Mouse (Mus musculus) gastrocnemius, adult 8-10 months (tissue): Measurements from ENCODE around the gene Cpe. TPM values are rescaled to one million over a fixed set of nuclear protein-coding genes. Genes with fewer than 3 reads are reported as not detected.

Experiments used
- DNase-seq, 2 experiments: peaks; one replicate each; pipeline ENCODE4 v3.0.0; 2022; ENCODE audit warnings: low spot score in 2 of 2
- total RNA-seq, 4 experiments: library from RNA; stranded (reverse); gene quantifications; 2 replicates each; pipeline ENCODE4 v1.2.4; 2022

Gene Cpe
- total RNA-seq, 4 experiments from 2014 or later = 236 to 331 (median 287) TPM

DNA sequence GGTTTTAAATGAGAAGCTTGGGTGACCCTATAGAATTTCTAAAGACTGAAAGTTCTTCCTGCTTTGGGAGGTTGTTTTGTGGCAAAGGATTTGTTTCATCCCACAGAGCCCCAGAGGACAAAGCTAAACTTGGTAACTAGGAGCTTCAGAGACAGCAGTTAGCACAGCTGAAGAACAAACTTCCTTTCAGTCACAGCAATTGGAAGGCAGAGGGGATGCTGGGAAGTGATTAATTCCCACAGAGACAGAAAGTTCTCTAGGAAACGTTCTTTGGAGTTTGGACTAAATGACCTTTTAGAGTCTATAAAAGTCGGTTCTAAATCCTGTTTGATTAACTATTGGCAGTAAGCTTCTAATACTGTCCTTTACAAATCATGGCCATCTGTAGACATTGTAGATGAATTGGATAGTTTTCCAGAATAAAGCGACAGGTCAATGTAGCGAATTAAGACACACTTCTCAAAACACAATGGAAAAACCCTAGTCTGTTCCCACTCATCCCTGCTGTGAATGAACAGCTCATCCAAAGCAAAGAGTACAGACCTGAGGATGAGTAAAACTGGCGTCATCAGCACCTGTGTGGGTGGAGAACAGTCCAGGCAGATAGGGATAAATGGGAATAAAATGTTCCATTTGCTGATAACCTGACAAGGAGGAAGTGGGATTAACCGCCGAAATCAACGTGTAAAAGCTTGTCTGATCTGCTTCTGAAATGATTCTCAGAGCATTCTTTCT lies 58.6 kb downstream of the Cpe start:
- DNase-seq = no peak

GRCm38 (mm10) chr8:64632169-64632568 lies 60.7 kb downstream of the Cpe start:
- no peak for DNase-seq

DNA sequence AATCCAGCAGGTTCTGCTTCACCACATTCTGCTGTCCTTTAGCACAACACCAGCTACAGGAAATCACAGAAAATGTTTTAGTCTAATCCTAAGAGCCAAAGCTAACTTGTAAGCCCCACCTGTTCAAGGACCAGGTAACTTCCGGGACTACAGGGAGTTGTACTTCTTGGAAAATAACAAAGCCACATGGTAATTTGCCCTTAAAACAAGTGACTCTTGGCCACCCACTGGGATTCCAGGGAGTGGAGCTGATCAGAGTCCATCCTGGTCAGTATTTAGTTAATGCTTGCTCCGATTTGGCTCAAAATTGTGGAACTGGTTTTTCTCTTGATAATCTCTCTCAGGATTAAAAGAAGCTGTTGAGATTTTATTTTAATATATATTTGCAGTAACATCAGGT lies 61.1 kb downstream of the Cpe start:
- no peak for DNase-seq

- no peak for DNase-seq
Measured at GRCm38 (mm10) chr8:64629034-64629760, 63.7 kb downstream of the Cpe start.

GRCm38 (mm10) chr8:64628039-64628438 lies 64.8 kb downstream of the Cpe start:
- no peak for DNase-seq

DNA sequence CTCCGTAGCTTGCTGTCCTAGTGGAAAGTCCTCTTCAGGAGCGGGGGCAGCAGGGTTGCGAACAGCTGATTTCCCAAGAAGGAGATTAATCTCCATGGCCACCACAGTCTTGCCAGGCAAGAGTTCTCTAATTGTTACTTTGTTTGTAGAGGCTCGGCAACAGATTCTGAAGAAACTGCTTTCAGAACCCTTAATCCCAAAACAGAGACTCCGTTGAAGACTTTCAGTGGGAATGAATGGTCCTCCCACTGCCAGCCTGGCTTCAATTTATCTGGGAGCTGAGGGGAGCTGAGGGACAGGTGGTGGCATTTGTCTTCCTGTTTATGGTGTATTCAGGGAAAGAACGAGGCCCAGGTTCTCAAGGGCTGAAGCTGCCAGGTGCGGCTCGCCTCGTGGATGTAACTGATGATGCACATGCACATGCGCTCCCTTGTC lies 68.2 kb downstream of the Cpe start:
- DNase-seq = no peak

- no peak for DNase-seq
Measured at GRCm38 (mm10) chr8:64620365-64621150, 72.3 kb downstream of the Cpe start.

DNA sequence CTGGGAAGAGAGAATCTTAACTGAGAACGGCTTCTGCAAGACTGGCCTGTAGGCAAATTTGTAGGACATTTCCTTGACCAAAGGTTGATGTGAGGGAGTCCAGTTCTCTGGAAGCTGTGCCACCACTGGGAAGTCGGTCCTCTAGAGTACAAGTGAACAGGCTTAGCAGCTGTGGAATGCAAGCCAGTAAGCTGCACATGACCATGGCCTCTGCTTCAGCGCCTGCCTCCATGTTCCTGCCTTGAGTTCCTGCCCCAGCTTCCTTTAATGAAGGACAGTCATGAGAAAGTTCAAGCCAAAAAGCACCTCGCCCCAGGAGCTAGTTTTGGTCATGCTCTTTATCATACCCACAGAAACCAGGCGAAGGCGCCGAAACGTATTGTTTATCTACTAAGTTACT lies 73.2 kb downstream of the Cpe start:
- DNase-seq = no peak

DNA sequence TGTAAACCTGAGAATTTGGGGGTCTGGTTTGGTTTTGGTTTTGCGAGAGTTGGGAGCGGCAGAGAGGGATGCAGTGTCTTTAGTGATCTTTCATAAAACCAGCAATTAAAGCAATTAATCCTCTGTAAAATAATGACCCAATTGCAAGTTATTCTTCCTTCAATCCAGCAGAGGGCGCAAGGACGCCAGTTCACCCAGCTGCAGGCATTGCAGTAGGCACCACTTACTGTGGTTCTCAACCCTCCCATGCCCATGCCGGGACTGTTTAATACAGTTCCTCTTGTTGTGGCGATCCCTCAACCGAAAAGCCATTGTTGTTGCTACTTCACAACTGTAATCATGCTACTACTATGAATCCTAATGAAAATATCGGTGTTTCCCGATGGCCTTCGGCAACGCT lies 74.2 kb downstream of the Cpe start:
- peak in 1 of 2 experiments; percentile 10 for DNase-seq

GRCm38 (mm10) chr8:64616566-64616965 lies 76.3 kb downstream of the Cpe start:
- DNase-seq = no peak

- DNase-seq = no peak
Measured at GRCm38 (mm10) chr8:64615459-64615858, 77.4 kb downstream of the Cpe start.

DNA sequence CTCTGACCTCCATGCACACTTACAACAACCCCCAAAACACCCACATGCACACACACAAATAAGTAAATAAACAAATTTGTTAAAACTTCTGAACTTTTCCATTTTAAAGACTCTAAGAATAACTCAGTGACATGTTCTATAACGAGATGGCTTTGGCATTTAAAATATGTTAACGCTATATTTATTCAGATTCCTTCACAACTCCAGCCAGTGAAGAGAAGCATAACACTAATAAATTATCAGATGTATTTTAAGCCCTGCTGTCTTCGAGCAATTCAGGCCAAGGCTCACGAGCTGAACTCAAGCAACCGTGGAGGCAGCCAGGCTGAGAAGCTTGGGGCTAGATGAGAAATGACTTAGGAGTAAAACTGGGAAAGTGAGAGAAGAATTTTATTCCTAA lies 79.2 kb downstream of the Cpe start:
- DNase-seq = no peak

DNA sequence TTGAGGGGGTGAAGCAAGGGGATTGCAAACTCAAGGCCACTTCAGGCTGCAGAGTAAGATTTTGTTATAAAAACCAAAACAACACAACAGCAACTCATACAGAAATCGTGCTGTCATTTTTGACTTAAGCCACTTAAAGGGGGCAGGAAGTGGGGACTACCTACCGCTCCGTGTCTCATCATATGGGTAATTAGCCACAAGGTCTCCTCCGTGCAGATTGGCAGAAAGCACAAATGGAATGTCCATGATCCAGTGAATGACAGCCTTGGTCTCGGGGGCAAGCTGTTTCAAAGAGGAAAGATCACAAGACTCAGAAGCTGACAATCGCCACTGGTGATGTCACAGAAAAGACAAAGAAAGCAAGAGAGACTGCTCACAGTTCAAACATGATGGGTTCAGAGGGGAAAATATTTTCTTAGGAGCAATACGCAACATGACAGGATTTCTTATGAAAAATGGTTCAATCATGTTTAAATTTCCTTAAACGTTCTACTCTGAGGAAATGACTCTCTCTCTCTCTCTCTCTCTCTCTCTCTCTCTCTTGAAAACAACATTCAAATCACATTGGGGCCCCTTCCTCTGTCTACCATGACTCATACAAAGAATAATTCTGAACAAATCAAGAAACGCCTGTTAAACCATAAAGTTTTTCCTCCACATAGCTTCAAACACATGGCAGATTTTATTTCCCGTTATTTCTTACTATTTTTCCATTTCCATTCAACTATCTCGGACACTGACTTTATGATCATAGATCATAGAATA lies 81.5 kb downstream of the Cpe start:
- DNase-seq = no peak

GRCm38 (mm10) chr8:64608931-64609330 lies 83.9 kb downstream of the Cpe start:
- DNase-seq = no peak

DNA sequence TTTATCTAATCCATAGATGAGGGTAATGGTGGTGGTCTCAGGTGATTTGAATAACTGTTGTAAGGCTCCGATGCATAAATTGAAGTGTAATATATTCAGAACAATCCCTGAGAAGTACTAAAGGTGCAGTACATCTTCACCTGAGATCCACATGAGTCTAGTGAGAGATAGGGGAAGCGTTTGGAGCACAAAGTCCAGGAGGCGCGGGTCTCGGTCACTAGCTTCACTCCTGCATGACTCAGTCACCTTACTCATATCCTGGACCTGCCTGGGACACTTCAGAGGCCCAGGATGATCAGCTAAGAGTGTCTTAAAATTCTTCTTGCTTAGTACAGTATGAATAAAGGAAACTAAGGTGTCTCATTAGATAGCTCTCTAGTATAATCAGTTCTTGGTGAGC lies 86.8 kb downstream of the Cpe start:
- DNase-seq = no peak

GRCm38 (mm10) chr8:64598206-64598605 lies 94.6 kb downstream of the Cpe start:
- DNase-seq = no peak

DNA sequence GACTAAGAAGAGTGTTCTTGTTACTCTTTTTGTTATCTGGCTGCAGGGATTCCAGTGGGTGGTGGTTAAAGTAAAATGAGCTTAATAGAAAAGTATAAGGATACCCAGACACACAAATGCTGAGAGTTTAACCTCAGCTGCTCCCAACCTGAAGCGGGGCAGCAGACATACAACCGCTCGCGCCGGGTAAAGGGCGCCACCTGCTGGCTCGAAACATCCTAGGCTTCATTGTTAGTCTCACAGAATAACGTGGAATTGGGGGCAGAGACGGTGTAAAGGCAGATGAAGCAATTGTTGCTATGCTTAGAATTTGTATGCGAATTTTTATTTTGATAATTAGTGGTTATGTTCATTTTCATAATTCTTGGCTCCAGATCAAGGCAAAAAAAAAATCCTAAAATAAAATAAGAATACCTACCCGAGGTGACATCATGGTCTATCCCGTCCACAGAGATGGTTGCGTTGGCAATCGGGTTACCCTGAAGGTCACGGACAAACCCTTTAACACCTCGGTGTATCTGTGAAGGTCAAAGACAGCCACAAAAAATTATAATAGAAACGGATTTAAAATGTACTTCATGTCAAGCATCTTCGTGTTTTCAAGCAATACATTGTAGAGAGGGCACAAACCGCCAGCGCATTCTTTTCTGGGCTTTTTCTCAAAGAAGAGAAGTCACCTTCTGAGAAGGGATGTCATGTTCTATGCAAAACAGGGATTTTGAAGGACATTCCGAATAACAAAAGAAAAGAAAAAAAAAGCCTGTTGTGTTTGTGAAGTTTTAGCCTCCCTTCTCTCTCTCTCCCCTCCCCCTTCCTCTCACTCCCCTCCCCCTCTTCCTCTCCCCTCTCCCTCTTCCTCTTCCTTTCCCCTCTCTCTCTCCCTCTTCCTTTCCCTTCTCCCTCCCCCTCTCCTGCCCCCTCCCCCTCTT lies 95.5 kb downstream of the Cpe start:
- DNase-seq = peak; percentile 20 to 42

DNA sequence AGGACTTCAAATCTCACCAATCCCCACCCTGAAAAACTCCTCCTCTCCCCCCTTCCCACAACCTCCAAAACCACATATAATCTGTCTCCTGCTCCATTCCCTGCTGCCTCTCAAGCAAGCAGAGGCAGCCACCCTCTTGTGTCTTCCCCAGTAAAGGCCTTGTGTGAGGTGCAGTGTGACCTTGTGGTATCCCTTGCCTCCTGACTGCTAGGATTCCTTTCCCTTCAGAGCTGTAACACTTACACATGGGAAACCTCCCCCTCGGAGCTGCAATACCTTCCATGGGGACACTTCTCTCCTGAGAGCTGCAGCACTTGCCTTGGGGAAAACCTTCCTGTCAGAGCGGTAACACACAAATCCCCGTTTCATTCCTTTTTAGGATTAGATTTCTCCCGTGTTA lies 96.5 kb downstream of the Cpe start:
- no peak for DNase-seq

GRCm38 (mm10) chr8:64590456-64590855 lies 102.4 kb downstream of the Cpe start:
- DNase-seq = no peak

DNA sequence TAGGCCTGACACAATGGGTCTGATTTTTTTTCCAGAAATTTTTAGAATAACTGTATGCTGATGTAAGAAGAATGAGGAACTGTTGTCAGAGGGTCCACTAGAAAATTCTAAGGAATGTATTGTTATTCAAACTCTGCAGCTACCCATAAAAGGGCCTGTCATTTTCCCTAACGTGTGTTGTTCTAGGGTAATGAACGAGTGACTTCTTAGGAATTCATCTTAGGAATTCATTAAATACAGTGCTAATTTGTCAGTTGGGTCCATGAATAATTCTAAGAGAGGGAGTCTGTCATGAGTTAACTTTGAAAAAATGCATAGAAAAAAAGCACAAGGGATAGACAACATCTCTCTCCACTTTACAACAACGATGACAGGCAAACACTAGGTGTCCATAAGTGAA lies 110.0 kb downstream of the Cpe start:
- DNase-seq = no peak
